Mouse (Mus musculus): Measurements from ENCODE around the gene Vmn2r39.
"Not testable (repeated sequence)": the region's sequence is repeated elsewhere in the genome, so short reads cannot be mapped to it uniquely, and the experiment has no call there.

Vmn2r39 gene

DNA sequence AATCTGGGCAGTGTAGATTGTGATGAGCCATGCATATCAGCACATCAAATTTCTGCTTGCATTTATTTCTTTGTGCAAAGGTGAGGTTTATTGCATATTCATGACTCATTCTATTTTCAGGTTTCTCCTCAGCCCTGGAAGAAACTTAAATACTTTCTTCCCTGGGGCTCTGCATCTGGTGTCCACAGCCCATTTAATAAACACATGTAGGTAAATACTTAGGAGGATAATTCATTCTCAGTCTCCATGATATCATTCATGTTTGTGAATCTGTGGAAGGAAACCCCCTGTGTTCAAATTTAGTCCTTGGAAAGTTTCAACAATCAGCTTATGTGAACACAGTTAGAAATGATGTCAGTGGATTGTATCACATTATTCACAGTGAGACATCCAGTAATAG is at the start of gene Vmn2r39:
Gene Vmn2r39, minus strand, starts transcription at position 101 of the 400 bp plus-strand sequence.
- DNase-seq = not testable (repeated sequence)

DNA sequence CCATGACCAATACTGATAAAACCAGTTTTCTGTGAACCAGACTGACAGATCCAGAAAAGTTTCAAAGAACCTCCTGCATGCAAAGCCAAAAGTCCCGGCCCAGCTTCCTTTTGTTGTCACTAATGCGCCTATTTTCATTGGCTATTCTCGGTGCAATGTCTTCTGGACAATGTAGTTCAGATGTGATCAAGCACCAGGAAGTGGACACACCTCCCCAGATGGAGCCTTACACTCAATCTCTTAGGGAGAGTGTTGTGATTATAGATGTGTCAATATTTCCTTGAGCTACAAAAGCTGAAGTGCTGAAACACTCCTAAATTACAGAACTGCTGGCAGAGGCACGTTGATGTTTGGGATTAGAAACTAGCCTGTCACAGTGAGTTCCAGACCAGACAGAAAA is 34.8 kb upstream of the Vmn2r39 start:
- DNase-seq = not testable (repeated sequence)
